Mouse (Mus musculus) embryonic fibroblast, embryonic 13.5 days (primary cell): ENCODE measurements around the gene Adig.

ENCODE experiments used
- CTCF ChIP-seq: IDR thresholded peaks from 2 replicates; pipeline ENCODE4 v1.5.1; 2011; ENCODE audit warnings: mild to moderate bottlenecking, control low read depth, low read length, moderate library complexity, borderline replicate concordance; ENCODE audit not compliant: insufficient read depth
- POLR2A ChIP-seq: IDR thresholded peaks from 2 replicates; pipeline ENCODE4 v1.6.1; 2011; ENCODE audit warnings: low read depth, mild to moderate bottlenecking, control low read depth, low read length, moderate library complexity

GRCm38 (mm10) chr2:158545266-158545665 lies 42.9 kb downstream of the Adig start:
- TF ChIP-seq POLR2A: no peak
- no peak for TF ChIP-seq CTCF
